Mouse (Mus musculus) mesoderm, embryonic 11.5 days (tissue): ENCODE measurements at regions not wholly inside any gene's neighbourhood (a gene's known extent, or its start where the extent isn't known, plus 50 kb on each side); places are given as distances from the start of the nearest gene placed in this dataset.

Source experiments
- DNase-seq: peaks from one replicate; pipeline ENCODE4 v3.0.0-alpha.2; 2012; ENCODE audit warnings: low read depth, low spot score

GRCm38 (mm10) chr12:63393411-63393810 lies 1081.1 kb downstream of the Fscb start:
- DNase-seq: no peak

- DNase-seq: no peak
These were observed 1093.8 kb downstream of the Fscb start for GRCm38 (mm10) chr12:63380681-63381080.

DNA sequence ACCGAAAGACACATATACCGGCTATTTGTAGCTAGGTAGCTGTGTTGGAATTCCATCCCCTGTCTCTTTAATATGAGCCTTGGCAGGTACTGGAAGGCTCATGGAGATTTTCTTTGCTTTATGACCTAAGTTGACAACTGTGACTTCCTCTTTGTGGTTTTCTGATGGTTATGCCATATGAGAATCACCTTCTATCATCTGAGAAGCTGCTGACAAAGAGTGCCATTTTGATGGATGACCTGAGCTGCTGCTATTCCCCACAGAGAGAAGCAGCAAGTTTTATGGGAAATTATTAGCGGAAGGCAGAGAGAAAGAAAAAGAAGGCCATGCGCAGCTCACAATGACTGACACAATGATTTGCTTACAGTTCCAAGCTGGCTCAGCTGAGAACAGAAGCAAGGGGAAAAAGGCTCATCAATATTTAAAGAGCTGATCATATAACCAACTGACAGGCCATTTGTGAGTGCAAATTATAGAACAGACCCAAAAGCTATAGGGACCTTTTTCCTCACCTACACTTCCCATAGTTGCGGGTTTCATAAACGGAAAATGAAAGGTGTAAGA lies 1105.1 kb downstream of the Fscb start:
- peak; percentile 45 for DNase-seq
